9 mouse cellular contexts compared by ENCODE assay signal in the genomic region with DNA sequence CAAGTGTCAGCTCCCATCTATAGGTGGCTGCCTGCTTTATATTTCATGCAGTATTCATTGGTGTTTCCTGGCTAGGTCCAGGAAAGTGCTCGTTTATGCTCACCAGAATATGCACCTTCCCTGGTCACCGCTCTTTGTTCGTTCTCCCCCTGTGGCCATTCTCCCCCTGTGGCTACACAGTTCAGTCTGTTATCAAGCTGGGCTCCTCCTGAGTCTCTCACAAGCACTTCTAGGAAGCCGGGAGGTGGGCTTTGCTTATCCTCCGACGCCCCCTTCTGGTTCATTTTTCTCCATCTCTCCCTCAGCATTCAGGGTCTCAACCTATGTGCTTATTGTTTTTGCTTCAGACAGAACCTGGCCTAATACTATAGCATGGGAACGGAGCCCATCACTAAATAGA. TPM values are rescaled to one million over a fixed set of nuclear protein-coding genes. Genes with fewer than 3 reads are reported as not detected.
A peak's percentile ranks its signal among the peaks of the same experiment; 100 is the strongest.
DNase-seq lines count a peak whose midpoint lies in the region; ATAC-seq and TF ChIP-seq lines count a peak whose summit lies in the region.
"Had no signal": no experiment of that assay in that cellular context is flagged by ENCODE, and none has a peak within 500 bp of the region (broad histone marks: within the 10 kb centered on the region; RNA-seq: fewer than 3 reads in every experiment).

No protein-coding gene starts in this region.

- peaks cover 20% of the 10 kb centered on the region for H3K4me1 ChIP-seq in hindbrain, embryonic 10.5 days (replicated peaks)
- peaks cover 10% of the 10 kb centered on the region; the same call in 1 of the 2 replicates for H3K4me1 ChIP-seq in midbrain, embryonic 16.5 days (ENCODE audit: control insufficient read depth, insufficient read depth, low read length)
- no peaks in the 10 kb centered on the region for H3K4me1 ChIP-seq in intestine, embryonic 16.5 days (ENCODE audit: control insufficient read depth, insufficient read depth, low read length)

- peak overlapping the region; percentile 29 for H3K4me3 ChIP-seq in hindbrain, embryonic 10.5 days
- H3K4me3 ChIP-seq in midbrain, embryonic 16.5 days (ENCODE audit: low read depth, low read length) = no peak overlapping the region
- no peak overlapping the region for H3K4me3 ChIP-seq in intestine, embryonic 16.5 days (ENCODE audit: low read length)
- H3K4me3 ChIP-seq: left cerebral cortex, adult 2 months had no signal

- DNase-seq in cerebellum, postnatal 14 days = peak; percentile 46 to 59
- no peak for DNase-seq in cerebellum, adult 18-20 months
- DNase-seq in brain, embryonic 14.5 days (ENCODE audit: low read depth) = peak; percentile 92
- DNase-seq in hindbrain, embryonic 10.5 days (ENCODE audit: low spot score) = peak; percentile 77
- no peak for DNase-seq in thymus, postnatal 14 days

- peak overlapping the region; percentile 64; the same call in 1 of the 2 replicates for H3K27ac ChIP-seq in hindbrain, embryonic 10.5 days
- peak overlapping the region; percentile 47; the same call in 1 of the 2 replicates for H3K27ac ChIP-seq in midbrain, embryonic 16.5 days (ENCODE audit: low read length)
- H3K27ac ChIP-seq in intestine, embryonic 16.5 days (ENCODE audit: low read length) = no peak overlapping the region
- H3K27ac ChIP-seq: left cerebral cortex, adult 2 months had no signal

- WGBS in hindbrain, embryonic 10.5 days = 2% methylated on average over 7 of the region's 7 CpGs
- WGBS in midbrain, embryonic 16.5 days = 2% methylated on average over 7 of the region's 7 CpGs
- WGBS in intestine, embryonic 16.5 days = 9% methylated on average over 7 of the region's 7 CpGs

- ATAC-seq in midbrain, embryonic 16.5 days = peak; percentile 64
- ATAC-seq in CD4-positive, CD25-positive, alpha-beta regulatory T cell, adult 4 months = no peak
- no peak for ATAC-seq in intestine, embryonic 16.5 days

- peaks cover 53% of the 10 kb centered on the region for H3K27me3 ChIP-seq in hindbrain, embryonic 10.5 days (ENCODE audit: insufficient read depth, poor library complexity, severe bottlenecking)
- H3K27me3 ChIP-seq in midbrain, embryonic 16.5 days (ENCODE audit: control insufficient read depth, insufficient read depth, low read depth, low read length) = no peaks in the 10 kb centered on the region; the same call in none of the 2 replicates
- peaks cover 5% of the 10 kb centered on the region for H3K27me3 ChIP-seq in intestine, embryonic 16.5 days (replicated peaks; ENCODE audit: control insufficient read depth, insufficient read depth, low read length)

- no peaks in the 10 kb centered on the region for H3K36me3 ChIP-seq in hindbrain, embryonic 10.5 days
- H3K36me3 ChIP-seq in midbrain, embryonic 16.5 days (ENCODE audit: control insufficient read depth, insufficient read depth, low read length) = no peaks in the 10 kb centered on the region
- H3K36me3 ChIP-seq in intestine, embryonic 16.5 days (ENCODE audit: control insufficient read depth, insufficient read depth, low read length) = no peaks in the 10 kb centered on the region

- H3K9me3 ChIP-seq in hindbrain, embryonic 10.5 days = 0 out of 2 replicates have a peak, but pooled peaks cover 2% of the 10 kb centered on the region
- no peaks in the 10 kb centered on the region for H3K9me3 ChIP-seq in midbrain, embryonic 16.5 days (replicated peaks; ENCODE audit: control insufficient read depth, low read length, poor library complexity, severe bottlenecking)
- no peaks in the 10 kb centered on the region for H3K9me3 ChIP-seq in intestine, embryonic 16.5 days (ENCODE audit: control insufficient read depth, low read length)

- H3K4me2 ChIP-seq in midbrain, embryonic 16.5 days (ENCODE audit: low read length) = no peak overlapping the region
- no peak overlapping the region for H3K4me2 ChIP-seq in intestine, embryonic 16.5 days (ENCODE audit: low read depth, low read length)

- H3K9ac ChIP-seq in midbrain, embryonic 16.5 days (ENCODE audit: low read depth, low read length) = 0 out of 2 replicates have a peak overlapping the region, but pooled peaks have one; percentile 20
- H3K9ac ChIP-seq in intestine, embryonic 16.5 days (ENCODE audit: low read depth, low read length) = no peak overlapping the region

- TF ChIP-seq POLR2A in brain, embryonic 14.5 days (IDR thresholded peaks at IDR 0.05; ENCODE audit: borderline replicate concordance, extremely low read depth, insufficient read depth, insufficient read length, poor library complexity, severe bottlenecking) = no peak

- peak; percentile 70 for TF ChIP-seq CTCF in brain, embryonic 14.5 days (IDR thresholded peaks at IDR 0.05; ENCODE audit: borderline replicate concordance, extremely low read depth, insufficient read depth, insufficient read length)

RNA-seq across cellular contexts. Expression of gene Tmem132c, which starts 6.9 kb away (rescaled TPM):
- 9.5 and 17.2 TPM in 2 replicates for polyA plus RNA-seq in brain, embryonic 14.5 days (2012; rRNA removed)
- polyA plus RNA-seq in hindbrain, embryonic 10.5 days (2016; fragmentation: Nextera tagmentation; extraction: Ambion mirVana) = 24.0 and 33.2 TPM in 2 replicates
- 11.8 and 12.7 TPM in 2 replicates for polyA plus RNA-seq in midbrain, embryonic 16.5 days (2015; fragmentation: Nextera tagmentation; extraction: Ambion mirVana)
- polyA plus RNA-seq in CD4-positive, CD25-positive, alpha-beta regulatory T cell, adult 4 months (2017; shearing (Covaris generic)) = not detected
- 0.18 and 0.39 TPM in 2 replicates for polyA plus RNA-seq in intestine, embryonic 16.5 days (2015; fragmentation: Nextera tagmentation; extraction: Ambion mirVana)

Comparison
In these comparisons a context has a peak if more than half of its experiments do, and no peak if none do; other contexts are left out.
1. DNase-seq: peak in cerebellum, postnatal 14 days (2 of 2), brain, embryonic 14.5 days (single experiment) and hindbrain, embryonic 10.5 days (single experiment); none in cerebellum, adult 18-20 months (0 of 2) and thymus, postnatal 14 days (single experiment).